ENCODE assay signal across 8 mouse cellular contexts in the genomic region with DNA sequence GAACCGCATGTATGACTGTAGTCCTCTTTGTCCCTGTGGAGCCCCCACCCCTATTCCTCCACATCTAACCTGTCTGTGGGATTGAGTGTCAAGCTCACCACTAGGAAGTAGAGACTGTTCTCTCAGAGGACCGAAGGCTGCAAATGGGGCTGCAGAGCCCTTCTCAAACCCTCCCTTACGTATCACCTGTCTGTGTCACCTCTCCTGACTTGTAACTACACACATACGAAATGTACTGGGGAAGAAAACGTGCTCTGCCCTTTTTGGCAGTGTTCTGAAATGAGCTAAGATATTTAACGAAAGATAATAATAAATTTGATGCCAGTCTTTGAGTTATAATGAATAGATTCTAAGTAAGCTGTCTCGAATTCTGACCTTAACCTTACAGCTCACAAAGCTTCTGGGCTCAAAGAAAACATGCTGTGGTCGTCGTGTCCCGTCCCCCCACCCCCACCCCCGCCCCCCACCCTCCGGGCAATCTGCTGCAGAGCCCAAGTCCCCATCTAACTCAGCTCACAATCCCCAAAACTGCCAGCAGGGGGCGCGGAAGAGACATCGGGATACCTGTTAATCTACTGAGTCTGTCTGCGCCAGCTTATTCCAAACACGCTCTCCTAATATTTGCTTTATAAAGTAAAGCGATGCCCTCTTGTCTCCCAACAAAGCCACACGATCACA. TPM values are rescaled to one million over a fixed set of nuclear protein-coding genes. Genes with fewer than 3 reads are reported as not detected.
DNase-seq lines count a peak whose midpoint lies in the region; ATAC-seq and TF ChIP-seq lines count a peak whose summit lies in the region.

No protein-coding gene starts in this region.

- TF ChIP-seq CTCF in cortical plate, adult 2 months (IDR thresholded peaks at IDR 0.05; ENCODE audit: extremely low read depth, insufficient read depth, low read length): peak; percentile 75
- peak; percentile 78 for TF ChIP-seq CTCF in hindbrain, postnatal 0 days (IDR thresholded peaks at IDR 0.05; ENCODE audit: low read depth)

- DNase-seq in adipocyte (ENCODE audit: low spot score): peak; percentile 74
- DNase-seq in gastrocnemius, adult 8-10 months (ENCODE audit: low spot score in 2 of 2): peak; percentile 58 to 67
- peak; percentile 89 for DNase-seq in hindbrain, postnatal 0 days (ENCODE audit: low spot score)
- DNase-seq in left cerebral cortex, adult 11 months (ENCODE audit: low spot score): peak; percentile 73
- peak; percentile 79 to 85 for DNase-seq in lung, postnatal 4 days
- DNase-seq in right cerebral cortex, adult 2 months (ENCODE audit: low spot score in 2 of 2): peak; percentile 91 to 95
- peak; percentile 71 for DNase-seq in urinary bladder, adult 2 months (ENCODE audit: low spot score)

- 23% methylated on average over 19 of the region's 19 CpGs for WGBS in hindbrain, postnatal 0 days

- no peak for TF ChIP-seq POLR2A in cortical plate, adult 2 months (IDR thresholded peaks at IDR 0.05; ENCODE audit: extremely low read depth, insufficient read depth, low read length)

- H3K27me3 ChIP-seq in hindbrain, postnatal 0 days (ENCODE audit: insufficient read depth, low read length): no peaks in the 10 kb centered on the region

- H3K9me3 ChIP-seq in hindbrain, postnatal 0 days (ENCODE audit: low read length): no peaks in the 10 kb centered on the region

- no peak overlapping the region for H3K27ac ChIP-seq in cortical plate, adult 2 months (ENCODE audit: insufficient read depth, low read length)
- no peak overlapping the region for H3K27ac ChIP-seq in hindbrain, postnatal 0 days

- H3K4me3 ChIP-seq in cortical plate, adult 2 months (ENCODE audit: insufficient read depth, low read length): no peak overlapping the region
- H3K4me3 ChIP-seq in hindbrain, postnatal 0 days (ENCODE audit: low read length): no peak overlapping the region

- H3K36me3 ChIP-seq in hindbrain, postnatal 0 days (ENCODE audit: insufficient read depth, low read length): no peaks in the 10 kb centered on the region

- peak; percentile 78 for ATAC-seq in hindbrain, postnatal 0 days

- H3K9ac ChIP-seq in hindbrain, postnatal 0 days (replicated peaks; ENCODE audit: low read length): no peak overlapping the region

- H3K4me2 ChIP-seq in hindbrain, postnatal 0 days (ENCODE audit: low read depth, low read length): peak overlapping the region; percentile 46

- H3K4me1 ChIP-seq in cortical plate, adult 2 months (ENCODE audit: control insufficient read depth, insufficient read depth, low read length): peaks cover 8% of the 10 kb centered on the region; the same call in 1 of the 2 replicates
- no peaks in the 10 kb centered on the region for H3K4me1 ChIP-seq in hindbrain, postnatal 0 days (ENCODE audit: insufficient read depth, low read length)

RNA-seq across cellular contexts. Expression of a gene that starts 10.9 kb away (rescaled TPM):
- polyA plus RNA-seq in cortical plate, adult 2 months (2012; rRNA removed): 0.55 TPM in 1 of 2 replicates, not detected in the other
- total RNA-seq in gastrocnemius, adult 8-10 months (2022): not detected
- total RNA-seq in hindbrain, postnatal 0 days (2014; rRNA removed): not detected in 2 replicates
- polyA plus RNA-seq in hindbrain, postnatal 0 days (2015; fragmentation: Nextera tagmentation; extraction: Ambion mirVana): 0.33 and 0.55 TPM in 2 replicates
- 0.19 and 0.26 TPM in 2 replicates for polyA plus RNA-seq in urinary bladder, adult 2 months (2012; rRNA removed)

RNA-seq across cellular contexts. Expression of a gene that starts 43.5 kb away (rescaled TPM):
- polyA plus RNA-seq in cortical plate, adult 2 months (2012; rRNA removed): 1.9 and 2.1 TPM in 2 replicates
- 1 to 10 TPM; 2.1 to 2.4 (median 2.3) TPM for total RNA-seq in gastrocnemius, adult 8-10 months (2022)
- total RNA-seq in hindbrain, postnatal 0 days (2014; rRNA removed): 2.5 and 3.7 TPM in 2 replicates
- polyA plus RNA-seq in hindbrain, postnatal 0 days (2015; fragmentation: Nextera tagmentation; extraction: Ambion mirVana): 1.2 TPM in 2 replicates
- 4.2 and 6.3 TPM in 2 replicates for polyA plus RNA-seq in urinary bladder, adult 2 months (2012; rRNA removed)

RNA-seq across cellular contexts. Expression of a gene that starts 60.0 kb away (rescaled TPM):
- polyA plus RNA-seq in cortical plate, adult 2 months (2012; rRNA removed): 24.4 and 27.4 TPM in 2 replicates
- 10 to 100 TPM in 2 of 4 experiments, 1 to 10 TPM in 2; 7.9 to 14.0 (median 9.8) TPM for total RNA-seq in gastrocnemius, adult 8-10 months (2022)
- 32.0 and 38.5 TPM in 2 replicates for total RNA-seq in hindbrain, postnatal 0 days (2014; rRNA removed)
- 32.7 and 33.0 TPM in 2 replicates for polyA plus RNA-seq in hindbrain, postnatal 0 days (2015; fragmentation: Nextera tagmentation; extraction: Ambion mirVana)
- polyA plus RNA-seq in urinary bladder, adult 2 months (2012; rRNA removed): 27.7 and 29.9 TPM in 2 replicates
